Mouse (Mus musculus) adrenal gland, postnatal 4 days (tissue): ENCODE measurements around the gene Uvssa. TPM values are rescaled to one million over a fixed set of nuclear protein-coding genes. Genes with fewer than 3 reads are reported as not detected.
"Not testable (repeated sequence)": the region's sequence is repeated elsewhere in the genome, so short reads cannot be mapped to it uniquely, and the experiment has no call there.

Experiments
- DNase-seq, 2 experiments: peaks; one replicate each; pipeline ENCODE4 v3.0.0; 2021 to 2022; ENCODE audit warnings: low spot score in 2 of 2, mixed read lengths in 2 of 2
- long read RNA-seq, 2 experiments: library from polyadenylated mRNA; stranded (forward); transcript quantifications; one replicate each; pipeline ENCODE4 v2.0.0; 2021
- total RNA-seq, 2 experiments: library from RNA; stranded (reverse); gene quantifications; 2 replicates each; pipeline ENCODE4 v1.2.3; 2021

Uvssa gene
- 10 to 100 TPM; 16.7 to 17.9 TPM for total RNA-seq
- long read RNA-seq, experiment 1, partial matches to known transcripts = 3 of 3 reads
- long read RNA-seq, experiment 1, other reads (novel, unspliced or antisense) = 0 of 3 reads
- long read RNA-seq, experiment 2, partial matches to known transcripts = 3 of 7 reads
- long read RNA-seq, experiment 2, other reads (novel, unspliced or antisense) = 4 of 7 reads

- DNase-seq = peak; percentile 98 to 99
These were observed at the start of gene Uvssa for GRCm38 (mm10) chr5:33378302-33378854. Gene Uvssa (plus strand): TSS chr5:33378549.

GRCm38 (mm10) chr5:33334381-33335272 is 43.7 kb upstream of the Uvssa start:
- no peak for DNase-seq

- DNase-seq = peak; percentile 83 to 91
These were observed 42.9 kb upstream of the Uvssa start, which contains the start of gene Maea for GRCm38 (mm10) chr5:33335273-33335976. Gene Maea (plus strand): TSS chr5:33335509.

GRCm38 (mm10) chr5:33335977-33336360 is 42.4 kb upstream of the Uvssa start:
- DNase-seq = peak in 1 of 2 experiments; percentile 9

GRCm38 (mm10) chr5:33337206-33337605 is 41.1 kb upstream of the Uvssa start:
- no peak for DNase-seq

- no peak for DNase-seq
These were observed 37.2 kb upstream of the Uvssa start for GRCm38 (mm10) chr5:33341165-33341564.

GRCm38 (mm10) chr5:33342248-33342647 is 36.1 kb upstream of the Uvssa start:
- DNase-seq = not testable (repeated sequence)

GRCm38 (mm10) chr5:33342821-33343220 is 35.5 kb upstream of the Uvssa start:
- DNase-seq = no peak

- DNase-seq = no peak
These were observed 34.8 kb upstream of the Uvssa start for GRCm38 (mm10) chr5:33343571-33343970.

GRCm38 (mm10) chr5:33344070-33344469 is 34.3 kb upstream of the Uvssa start:
- no peak for DNase-seq

GRCm38 (mm10) chr5:33347620-33348019 is 30.7 kb upstream of the Uvssa start:
- no peak for DNase-seq

GRCm38 (mm10) chr5:33349205-33349604 is 29.1 kb upstream of the Uvssa start:
- DNase-seq = no peak

GRCm38 (mm10) chr5:33349706-33350105 is 28.6 kb upstream of the Uvssa start:
- no peak for DNase-seq

GRCm38 (mm10) chr5:33351556-33352272 is 26.6 kb upstream of the Uvssa start:
- DNase-seq = no peak

GRCm38 (mm10) chr5:33352273-33352645 is 26.1 kb upstream of the Uvssa start:
- DNase-seq = no peak

GRCm38 (mm10) chr5:33353011-33353410 is 25.3 kb upstream of the Uvssa start:
- DNase-seq = no peak

- DNase-seq = no peak
These were observed 20.9 kb upstream of the Uvssa start for GRCm38 (mm10) chr5:33357494-33357893.

GRCm38 (mm10) chr5:33358467-33358866 is 19.9 kb upstream of the Uvssa start:
- DNase-seq = no peak

GRCm38 (mm10) chr5:33363263-33363662 is 15.1 kb upstream of the Uvssa start:
- DNase-seq = no peak

- DNase-seq = no peak
These were observed 9.7 kb upstream of the Uvssa start for GRCm38 (mm10) chr5:33368651-33369050.

- no peak for DNase-seq
These were observed 7.2 kb upstream of the Uvssa start for GRCm38 (mm10) chr5:33371137-33371536.
